Mouse (Mus musculus): ENCODE results near the gene Pcnt. TPM values are rescaled to one million over a fixed set of nuclear protein-coding genes. Genes with fewer than 3 reads are reported as not detected.

Gene Pcnt
- polyA plus RNA-seq, 1 experiment: 58.5 TPM

GRCm38 (mm10) chr10:76468203-76469162, 25.9 kb upstream of the Pcnt start, which contains the start of the genes Mcm3ap and Ybey:
TSS of gene Mcm3ap (plus strand) at chr10:76468927.
TSS of gene Ybey (minus strand) at chr10:76469114.
- peak within 1 kb of the TSS; percentile 100 for H3K4me3 ChIP-seq (ENCODE audit: control insufficient read depth, low read depth, low read length)
- H3K36me3 ChIP-seq (ENCODE audit: control insufficient read depth, insufficient read depth, low read length): no peaks in the 10 kb centered on the region
- no peaks in the 10 kb centered on the region; the same call in 1 of the 2 replicates for H3K4me1 ChIP-seq (ENCODE audit: control insufficient read depth, insufficient read depth, low read length)
- H3K27ac ChIP-seq (ENCODE audit: control insufficient read depth, insufficient read depth, low read depth, low read length): peak within 1 kb of the TSS; percentile 86
- H3K27me3 ChIP-seq (ENCODE audit: control insufficient read depth, insufficient read depth, low read length): no peaks in the 10 kb centered on the region
- TF ChIP-seq CTCF (IDR thresholded peaks at IDR 0.05; ENCODE audit: control insufficient read depth, insufficient read depth, insufficient replicate concordance, low read depth, low read length): no peak
- peak; percentile 86 for TF ChIP-seq POLR2A (IDR thresholded peaks at IDR 0.05; ENCODE audit: control insufficient read depth, low read depth, low read length)

GRCm38 (mm10) chr10:76462721-76463120, 20.1 kb upstream of the Pcnt start:
- Histone ChIP-seq H3K4me3 (ENCODE audit: control insufficient read depth, low read depth, low read length) (no peak overlapping the region), H3K27me3 (ENCODE audit: control insufficient read depth, insufficient read depth, low read length) (no peaks in the 10 kb centered on the region), H3K27ac (ENCODE audit: control insufficient read depth, insufficient read depth, low read depth, low read length) (peak overlapping the region; percentile 66; the same call in 1 of the 2 replicates), H3K36me3 (ENCODE audit: control insufficient read depth, insufficient read depth, low read length) (no peaks in the 10 kb centered on the region), H3K4me1 (ENCODE audit: control insufficient read depth, insufficient read depth, low read length) (0 out of 2 replicates have a peak, but pooled peaks cover 3% of the 10 kb centered on the region)
- TF ChIP-seq POLR2A (IDR thresholded peaks at IDR 0.05; ENCODE audit: control insufficient read depth, low read depth, low read length) (no peak), CTCF (IDR thresholded peaks at IDR 0.05; ENCODE audit: control insufficient read depth, insufficient read depth, insufficient replicate concordance, low read depth, low read length) (no peak)

GRCm38 (mm10) chr10:76462312-76462711, 19.7 kb upstream of the Pcnt start:
- no peaks in the 10 kb centered on the region for H3K36me3 ChIP-seq (ENCODE audit: control insufficient read depth, insufficient read depth, low read length)
- no peak for TF ChIP-seq CTCF (IDR thresholded peaks at IDR 0.05; ENCODE audit: control insufficient read depth, insufficient read depth, insufficient replicate concordance, low read depth, low read length)
- no peak for TF ChIP-seq POLR2A (IDR thresholded peaks at IDR 0.05; ENCODE audit: control insufficient read depth, low read depth, low read length)
- H3K27me3 ChIP-seq (ENCODE audit: control insufficient read depth, insufficient read depth, low read length): no peaks in the 10 kb centered on the region
- 0 out of 2 replicates have a peak, but pooled peaks cover 3% of the 10 kb centered on the region for H3K4me1 ChIP-seq (ENCODE audit: control insufficient read depth, insufficient read depth, low read length)
- no peak overlapping the region for H3K4me3 ChIP-seq (ENCODE audit: control insufficient read depth, low read depth, low read length)
- H3K27ac ChIP-seq (ENCODE audit: control insufficient read depth, insufficient read depth, low read depth, low read length): peak overlapping the region; percentile 66; the same call in 1 of the 2 replicates

- Histone ChIP-seq H3K36me3 (ENCODE audit: control insufficient read depth, insufficient read depth, low read length) (no peaks in the 10 kb centered on the region), H3K27me3 (ENCODE audit: control insufficient read depth, insufficient read depth, low read length) (no peaks in the 10 kb centered on the region), H3K4me3 (ENCODE audit: control insufficient read depth, low read depth, low read length) (no peak overlapping the region), H3K27ac (ENCODE audit: control insufficient read depth, insufficient read depth, low read depth, low read length) (no peak overlapping the region), H3K4me1 (ENCODE audit: control insufficient read depth, insufficient read depth, low read length) (0 out of 2 replicates have a peak, but pooled peaks cover 3% of the 10 kb centered on the region)
- TF ChIP-seq CTCF (IDR thresholded peaks at IDR 0.05; ENCODE audit: control insufficient read depth, insufficient read depth, insufficient replicate concordance, low read depth, low read length): no peak
- no peak for TF ChIP-seq POLR2A (IDR thresholded peaks at IDR 0.05; ENCODE audit: control insufficient read depth, low read depth, low read length)
Measured at GRCm38 (mm10) chr10:76461255-76461654, 18.7 kb upstream of the Pcnt start.

- H3K36me3 ChIP-seq (ENCODE audit: control insufficient read depth, insufficient read depth, low read length): no peaks in the 10 kb centered on the region
- H3K27me3 ChIP-seq (ENCODE audit: control insufficient read depth, insufficient read depth, low read length): no peaks in the 10 kb centered on the region
- H3K4me1 ChIP-seq (ENCODE audit: control insufficient read depth, insufficient read depth, low read length): no peaks in the 10 kb centered on the region
- no peak overlapping the region for H3K27ac ChIP-seq (ENCODE audit: control insufficient read depth, insufficient read depth, low read depth, low read length)
- no peak overlapping the region for H3K4me3 ChIP-seq (ENCODE audit: control insufficient read depth, low read depth, low read length)
- TF ChIP-seq POLR2A (IDR thresholded peaks at IDR 0.05; ENCODE audit: control insufficient read depth, low read depth, low read length) (no peak), CTCF (IDR thresholded peaks at IDR 0.05; ENCODE audit: control insufficient read depth, insufficient read depth, insufficient replicate concordance, low read depth, low read length) (peak; percentile 62; the same call in 1 of the 2 replicates)
Measured at GRCm38 (mm10) chr10:76455289-76455688, 12.7 kb upstream of the Pcnt start.

- Histone ChIP-seq H3K27me3 (ENCODE audit: control insufficient read depth, insufficient read depth, low read length) (no peaks in the 10 kb centered on the region), H3K36me3 (ENCODE audit: control insufficient read depth, insufficient read depth, low read length) (no peaks in the 10 kb centered on the region), H3K27ac (ENCODE audit: control insufficient read depth, insufficient read depth, low read depth, low read length) (no peak within 1 kb of the TSS), H3K4me3 (ENCODE audit: control insufficient read depth, low read depth, low read length) (no peak within 1 kb of the TSS), H3K4me1 (ENCODE audit: control insufficient read depth, insufficient read depth, low read length) (no peaks in the 10 kb centered on the region; the same call in 1 of the 2 replicates)
- TF ChIP-seq POLR2A (IDR thresholded peaks at IDR 0.05; ENCODE audit: control insufficient read depth, low read depth, low read length) (no peak), CTCF (IDR thresholded peaks at IDR 0.05; ENCODE audit: control insufficient read depth, insufficient read depth, insufficient replicate concordance, low read depth, low read length) (no peak)
Measured at GRCm38 (mm10) chr10:76448851-76449250, 6.3 kb upstream of the Pcnt start, which contains the start of gene 2610028H24Rik. TSS of gene 2610028H24Rik (plus strand) at chr10:76449081.

All from testis, adult 2 months (tissue).